Mouse (Mus musculus) spleen, adult 2 months (tissue): Measurements from ENCODE around the gene Metrn. TPM values are rescaled to one million over a fixed set of nuclear protein-coding genes. Genes with fewer than 3 reads are reported as not detected.

Experiments used
- DNase-seq, 2 experiments: peaks; one replicate each; pipeline versions ENCODE4 v3.0.0 to v3.0.0-alpha.2; 2012 to 2021; ENCODE audit warnings: low spot score in 2 of 2, low read depth in 1 of 2
- H3K27ac ChIP-seq: fragments of 200-500 bp; 2 replicates; pipeline ENCODE4 v1.5.1; 2012; ENCODE audit warnings: low read length, inconsistent platforms; ENCODE audit not compliant: insufficient read depth
- H3K27me3 ChIP-seq: fragments of 200-500 bp; 2 replicates; pipeline ENCODE4 v1.6.1; 2012; ENCODE audit warnings: mild to moderate bottlenecking, moderate library complexity, low read length, inconsistent platforms; ENCODE audit not compliant: control insufficient read depth, insufficient read depth
- H3K36me3 ChIP-seq: fragments of 200-500 bp; 2 replicates; pipeline ENCODE4 v1.6.1; 2012; ENCODE audit warnings: mild to moderate bottlenecking, low read length, inconsistent platforms; ENCODE audit not compliant: control insufficient read depth, insufficient read depth
- H3K4me1 ChIP-seq: fragments of 200-500 bp; 2 replicates; pipeline ENCODE4 v1.6.1; 2011; ENCODE audit warnings: inconsistent platforms; ENCODE audit not compliant: control insufficient read depth, insufficient read depth, insufficient read length
- H3K4me3 ChIP-seq: fragments of 200-500 bp; 2 replicates; pipeline ENCODE4 v1.5.1; 2011; ENCODE audit warnings: mild to moderate bottlenecking, inconsistent platforms; ENCODE audit not compliant: insufficient read depth, insufficient read length; ENCODE audit errors: extremely low read depth
- CTCF ChIP-seq: fragments of 200-500 bp; IDR thresholded peaks from 2 replicates; pipeline ENCODE4 v1.5.1; 2011; ENCODE audit warnings: mild to moderate bottlenecking, inconsistent platforms; ENCODE audit not compliant: insufficient read depth, insufficient read length, insufficient replicate concordance; ENCODE audit errors: extremely low read depth
- POLR2A ChIP-seq: fragments of 200-500 bp; IDR thresholded peaks from 2 replicates; pipeline ENCODE4 v1.6.1; 2011; ENCODE audit warnings: low read depth, low read length, inconsistent platforms
- WGBS: fragments of 180-500 bp; shearing (Covaris S2); methylation state at CpG from one replicate; pipeline ENCODE4 v1.1.7; 2018; 5-methylcytosine and 5-hydroxymethylcytosine counted together
- polyA plus RNA-seq: library from polyadenylated mRNA; depleted of rRNA; stranded (reverse); fragments of >200 nt; gene quantifications from 2 replicates; pipeline ENCODE4 v1.2.3, GENCODE M21; 2012

Metrn gene
- polyA plus RNA-seq, 1 experiment, result 37.6 TPM

DNA sequence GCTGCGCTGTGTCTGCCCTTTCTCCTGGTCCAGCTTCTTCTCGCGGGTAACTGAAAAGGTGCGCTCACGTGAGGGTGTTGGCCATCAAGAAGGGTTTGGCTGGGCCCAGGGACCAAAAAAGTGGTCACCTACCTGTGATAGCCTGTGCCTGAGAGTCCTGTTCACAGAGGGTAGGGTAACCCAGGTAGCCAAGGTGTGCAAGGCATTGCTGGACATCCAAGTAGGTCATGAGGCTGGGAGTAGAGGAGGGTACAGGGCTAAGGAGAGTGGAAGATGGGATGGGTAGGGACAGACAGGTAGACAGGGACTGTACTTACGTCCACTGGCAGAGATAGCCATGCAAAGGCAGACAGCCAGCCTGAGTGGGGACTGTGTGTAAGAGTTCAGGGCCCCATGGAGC, 43.6 kb upstream of the Metrn start:
- WGBS, result 95% methylated on average over 6 of the region's 6 CpGs
- peaks cover 30% of the 10 kb centered on the region for H3K36me3 ChIP-seq
- no peak overlapping the region for H3K4me3 ChIP-seq

DNA sequence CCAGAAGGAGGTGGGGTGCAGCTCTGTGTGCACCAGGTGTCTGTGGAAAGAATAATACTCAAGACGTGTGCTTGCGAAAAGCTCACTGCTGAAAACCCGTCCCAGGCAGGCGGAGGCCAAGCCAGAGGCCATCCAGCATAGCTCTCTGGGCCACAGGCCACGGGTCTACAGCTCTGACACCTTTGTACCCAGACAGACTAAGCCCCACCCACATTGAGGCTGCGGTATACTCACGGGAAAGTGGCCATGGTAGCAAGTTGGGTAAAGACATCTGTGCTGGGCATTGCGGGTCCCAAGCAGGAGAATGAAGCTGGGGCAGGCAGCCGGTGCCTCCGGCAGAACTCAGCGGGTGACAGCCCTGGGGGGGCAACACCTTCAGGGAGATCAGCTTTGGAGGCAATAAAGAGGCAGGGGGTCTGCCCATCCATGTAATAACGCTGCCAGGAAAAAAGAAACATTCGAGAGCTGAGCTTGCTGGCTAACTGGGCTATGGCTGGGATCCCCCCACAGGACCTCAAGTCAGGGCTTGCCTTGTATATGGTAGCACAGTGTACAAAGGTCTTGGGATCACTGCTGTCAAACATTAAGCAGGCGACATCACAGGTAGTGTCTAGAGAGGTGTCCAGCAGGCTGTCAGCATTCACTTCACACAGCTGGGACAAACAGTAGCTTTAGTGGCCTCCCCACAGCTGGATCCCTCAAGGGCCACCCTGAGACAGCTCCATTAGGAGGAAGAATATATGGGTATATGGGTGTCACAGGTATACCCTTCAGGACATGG, 42.7 kb upstream of the Metrn start:
- Histone ChIP-seq H3K4me3 (no peak overlapping the region), H3K4me1 (peaks cover 13% of the 10 kb centered on the region), H3K36me3 (peaks cover 30% of the 10 kb centered on the region), H3K27ac (no peak overlapping the region), H3K27me3 (no peaks in the 10 kb centered on the region)
- TF ChIP-seq CTCF (no peak), POLR2A (no peak)
- DNase-seq, result no peak
- 93% methylated on average over 14 of the region's 14 CpGs for WGBS

More for the DNA sequence above, 43.6 kb upstream of the Metrn start:
- Histone ChIP-seq H3K27me3 (no peaks in the 10 kb centered on the region), H3K27ac (no peak overlapping the region), H3K4me1 (peaks cover 19% of the 10 kb centered on the region)
- TF ChIP-seq POLR2A (no peak), CTCF (no peak)
- DNase-seq, result no peak

DNA sequence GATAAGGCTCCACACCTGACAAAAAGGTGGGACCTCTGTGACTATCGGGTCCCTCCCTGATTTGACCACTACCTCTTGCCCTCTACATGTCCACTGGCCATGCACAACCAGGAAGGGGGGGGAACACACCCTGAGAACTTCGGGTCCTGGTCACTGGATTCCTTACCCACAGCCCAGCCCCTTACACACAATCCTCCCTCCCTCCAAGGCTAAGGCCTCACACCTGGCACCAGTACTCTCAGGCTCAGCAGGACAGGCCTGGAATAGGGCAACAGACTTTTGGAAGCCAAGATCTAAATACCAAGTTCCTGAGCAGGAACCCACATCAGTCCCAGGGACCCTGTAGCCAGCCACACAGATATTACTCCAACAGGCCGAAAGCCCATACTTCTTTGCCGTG, 42.0 kb upstream of the Metrn start:
- Histone ChIP-seq H3K36me3 (peaks cover 30% of the 10 kb centered on the region), H3K27me3 (no peaks in the 10 kb centered on the region), H3K4me1 (peaks cover 16% of the 10 kb centered on the region), H3K27ac (no peak overlapping the region), H3K4me3 (no peak overlapping the region)
- no peak for DNase-seq
- TF ChIP-seq CTCF (no peak), POLR2A (no peak)
- 90% methylated on average over 4 of the region's 4 CpGs for WGBS

- Histone ChIP-seq H3K36me3 (peaks cover 30% of the 10 kb centered on the region), H3K4me3 (no peak overlapping the region), H3K27ac (no peak overlapping the region), H3K4me1 (peaks cover 10% of the 10 kb centered on the region), H3K27me3 (no peaks in the 10 kb centered on the region)
- no peak for TF ChIP-seq CTCF
- no peak for TF ChIP-seq POLR2A
- 74% methylated on average over 3 of the region's 3 CpGs for WGBS
- no peak for DNase-seq
Observed at GRCm38 (mm10) chr17:25837533-25837932, 40.6 kb upstream of the Metrn start.

DNA sequence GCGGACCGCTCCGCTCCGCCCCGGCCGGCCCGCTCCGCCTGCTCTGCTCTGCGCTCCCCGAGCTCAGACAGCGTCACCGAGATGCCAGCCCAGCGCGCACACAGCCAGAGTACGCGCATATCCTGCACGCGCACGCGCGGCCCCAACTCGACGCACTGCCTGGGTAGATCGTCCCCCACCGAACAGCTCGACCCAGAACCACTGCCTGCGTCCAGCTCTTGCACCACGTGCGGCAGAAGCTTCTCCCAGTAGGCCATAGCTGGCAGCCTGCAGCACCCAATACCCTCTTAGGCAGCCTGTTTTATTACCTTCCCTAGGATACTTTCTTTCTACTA, 40.1 kb upstream of the Metrn start, which contains the start of gene Rhbdl1:
Gene Rhbdl1 (minus strand): TSS at position 220 of the 335 bp plus-strand sequence.
- Histone ChIP-seq H3K36me3 (peaks cover 27% of the 10 kb centered on the region), H3K4me3 (no peak within 1 kb of the TSS; the same call in 1 of the 2 replicates), H3K4me1 (peaks cover 11% of the 10 kb centered on the region), H3K27ac (no peak within 1 kb of the TSS), H3K27me3 (no peaks in the 10 kb centered on the region)
- DNase-seq, result no peak
- WGBS, result 14% methylated on average over 29 of the region's 29 CpGs
- TF ChIP-seq POLR2A (no peak), CTCF (no peak)

DNA sequence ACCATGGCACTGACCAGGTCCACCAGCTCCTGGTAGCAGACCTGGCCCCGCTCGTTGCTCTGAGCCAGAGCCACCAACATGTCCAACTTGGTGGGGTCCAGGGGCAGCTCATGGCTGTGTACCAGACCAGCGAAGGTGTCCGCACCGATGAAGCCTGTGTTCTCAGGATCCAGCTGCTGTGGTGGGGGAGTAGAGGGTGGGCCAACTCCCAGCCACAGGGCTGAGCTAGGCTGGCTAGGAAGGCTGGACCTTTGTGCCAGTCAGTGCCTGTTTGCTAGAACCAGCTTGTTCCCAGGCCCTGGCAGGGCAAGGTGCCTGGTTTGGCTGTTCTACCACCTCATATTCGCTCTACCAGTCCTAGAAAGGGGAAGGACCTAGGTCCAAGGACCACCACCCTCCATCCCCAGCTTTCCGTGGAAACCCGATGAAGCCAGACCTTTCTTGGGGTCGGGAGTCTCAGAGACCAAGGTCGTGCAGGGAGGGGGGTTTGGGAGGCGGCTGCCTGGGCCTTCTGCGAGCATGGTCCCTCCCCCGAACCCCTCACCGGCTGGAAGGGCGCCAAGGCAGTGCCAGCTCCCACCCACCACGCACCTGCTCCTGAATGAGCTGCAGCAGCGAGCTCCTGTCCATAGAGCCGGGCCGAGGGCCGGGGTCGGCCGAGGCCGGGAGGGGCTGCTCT, 39.6 kb upstream of the Metrn start:
- H3K27me3 ChIP-seq, result no peaks in the 10 kb centered on the region
- no peak overlapping the region; the same call in 1 of the 2 replicates for H3K4me3 ChIP-seq
- H3K4me1 ChIP-seq, result peaks cover 16% of the 10 kb centered on the region
- H3K27ac ChIP-seq, result no peak overlapping the region
- DNase-seq, result no peak
- 29% methylated on average over 23 of the region's 23 CpGs for whole genome bisulfite sequencing
- TF ChIP-seq POLR2A, result no peak
- TF ChIP-seq CTCF, result no peak
- peaks cover 24% of the 10 kb centered on the region for H3K36me3 ChIP-seq

- Histone ChIP-seq H3K27ac (no peak overlapping the region), H3K36me3 (peaks cover 24% of the 10 kb centered on the region), H3K4me3 (no peak overlapping the region), H3K27me3 (no peaks in the 10 kb centered on the region), H3K4me1 (peaks cover 17% of the 10 kb centered on the region)
- no peak for DNase-seq
- no peak for TF ChIP-seq POLR2A
- no peak for TF ChIP-seq CTCF
- 91% methylated on average over 16 of the region's 16 CpGs for whole genome bisulfite sequencing
Observed at GRCm38 (mm10) chr17:25835816-25836215, 38.9 kb upstream of the Metrn start.
